9 mouse cellular contexts compared by ENCODE assay signal in genomic region chr8:83895894-83896293, GRCm38 (mm10). TPM values are rescaled to one million over a fixed set of nuclear protein-coding genes. Genes with fewer than 3 reads are reported as not detected.
DNase-seq lines count a peak whose midpoint lies in the region; ATAC-seq and TF ChIP-seq lines count a peak whose summit lies in the region.
"Had no signal": no experiment of that assay in that cellular context is flagged by ENCODE, and none has a peak within 500 bp of the region (broad histone marks: within the 10 kb centered on the region; RNA-seq: fewer than 3 reads in every experiment).

No protein-coding gene starts in this region.

- H3K4me3 ChIP-seq in gastrocnemius, adult 2 months = no peak overlapping the region
- no peak overlapping the region for H3K4me3 ChIP-seq in thymus, adult 2 months (ENCODE audit: control insufficient read depth, insufficient read depth, low read length)
- H3K4me3 ChIP-seq in cortical plate, adult 2 months (ENCODE audit: insufficient read depth, low read length) = no peak overlapping the region
- H3K4me3 ChIP-seq in limb, embryonic 14.5 days (replicated peaks; ENCODE audit: low read length) = no peak overlapping the region
- H3K4me3 ChIP-seq in forebrain, embryonic 11.5 days (ENCODE audit: low read depth, low read length) = no peak overlapping the region
- H3K4me3 ChIP-seq: limb, embryonic 15.5 days had no signal

- DNase-seq in gastrocnemius, adult 2 months = peak; percentile 45
- no peak for DNase-seq in gastrocnemius, postnatal 4 days (ENCODE audit: low spot score in 2 of 2)
- peak; percentile 44 for DNase-seq in thymus, adult 2 months
- DNase-seq in thymus, adult 18-20 months = no peak
- DNase-seq in limb, embryonic 14.5 days (ENCODE audit: low spot score) = peak; percentile 65
- peak; percentile 78 for DNase-seq in splenic B cell, adult 2 months (ENCODE audit: low read depth, low spot score)
- DNase-seq in forebrain, embryonic 11.5 days (ENCODE audit: low spot score) = no peak

- H3K27me3 ChIP-seq in thymus, adult 2 months (ENCODE audit: control insufficient read depth, insufficient read depth, low read length) = no peaks in the 10 kb centered on the region
- no peaks in the 10 kb centered on the region for H3K27me3 ChIP-seq in limb, embryonic 14.5 days (ENCODE audit: control insufficient read depth, insufficient read depth, low read length)
- no peaks in the 10 kb centered on the region for H3K27me3 ChIP-seq in splenic B cell, adult 2 months (ENCODE audit: control insufficient read depth, insufficient read depth, low read length, poor library complexity, severe bottlenecking)
- H3K27me3 ChIP-seq in forebrain, embryonic 11.5 days (ENCODE audit: control insufficient read depth, insufficient read depth, low read length) = peaks cover 6% of the 10 kb centered on the region; the same call in 1 of the 2 replicates

- no peaks in the 10 kb centered on the region for H3K9me3 ChIP-seq in limb, embryonic 14.5 days (ENCODE audit: control insufficient read depth, low read length)
- H3K9me3 ChIP-seq in forebrain, embryonic 11.5 days (ENCODE audit: control insufficient read depth, low read length) = no peaks in the 10 kb centered on the region
- H3K9me3 ChIP-seq: limb, embryonic 15.5 days had no signal

- H3K4me2 ChIP-seq in limb, embryonic 14.5 days (replicated peaks; ENCODE audit: low read depth, low read length, severe bottlenecking) = no peak overlapping the region
- no peak overlapping the region for H3K4me2 ChIP-seq in forebrain, embryonic 11.5 days (ENCODE audit: low read depth, low read length, severe bottlenecking)
- H3K4me2 ChIP-seq: limb, embryonic 15.5 days had no signal

- H3K36me3 ChIP-seq in thymus, adult 2 months (ENCODE audit: control insufficient read depth, insufficient read depth, low read length) = no peaks in the 10 kb centered on the region
- no peaks in the 10 kb centered on the region for H3K36me3 ChIP-seq in limb, embryonic 14.5 days (ENCODE audit: control insufficient read depth, insufficient read depth, low read length)
- H3K36me3 ChIP-seq in splenic B cell, adult 2 months (ENCODE audit: control insufficient read depth, insufficient read depth, low read length, poor library complexity, severe bottlenecking) = no peaks in the 10 kb centered on the region
- H3K36me3 ChIP-seq in forebrain, embryonic 11.5 days (ENCODE audit: control insufficient read depth, insufficient read depth, low read length) = no peaks in the 10 kb centered on the region
- H3K36me3 ChIP-seq: limb, embryonic 15.5 days had no signal

- no peak for TF ChIP-seq POLR2A in thymus, adult 2 months (IDR thresholded peaks at IDR 0.05; ENCODE audit: control insufficient read depth, extremely low read depth, insufficient read depth, low read length, poor library complexity)
- TF ChIP-seq POLR2A in cortical plate, adult 2 months (IDR thresholded peaks at IDR 0.05; ENCODE audit: extremely low read depth, insufficient read depth, low read length) = no peak
- no peak for TF ChIP-seq POLR2A in limb, embryonic 14.5 days (IDR thresholded peaks at IDR 0.05; ENCODE audit: borderline replicate concordance, extremely low read depth, insufficient read depth, insufficient read length)

- no peak for ATAC-seq in limb, embryonic 14.5 days (ENCODE audit: low FRiP score, low read depth)
- no peak for ATAC-seq in forebrain, embryonic 11.5 days (replicated peaks; ENCODE audit: low FRiP score)

- no peak overlapping the region for H3K9ac ChIP-seq in limb, embryonic 14.5 days (ENCODE audit: low read depth, low read length, severe bottlenecking)
- H3K9ac ChIP-seq in forebrain, embryonic 11.5 days (ENCODE audit: low read length) = no peak overlapping the region
- H3K9ac ChIP-seq: limb, embryonic 15.5 days had no signal

- H3K27ac ChIP-seq in gastrocnemius, adult 2 months = no peak overlapping the region
- H3K27ac ChIP-seq in thymus, adult 2 months (ENCODE audit: control insufficient read depth, insufficient read depth, low read length) = no peak overlapping the region
- no peak overlapping the region for H3K27ac ChIP-seq in cortical plate, adult 2 months (ENCODE audit: insufficient read depth, low read length)
- no peak overlapping the region for H3K27ac ChIP-seq in limb, embryonic 14.5 days (replicated peaks; ENCODE audit: low read depth, low read length)
- no peak overlapping the region for H3K27ac ChIP-seq in forebrain, embryonic 11.5 days (ENCODE audit: low read depth, low read length)
- H3K27ac ChIP-seq: limb, embryonic 15.5 days had no signal

- intact Hi-C loops in gastrocnemius, adult 2 months (cut with DNase I) = loop anchor here (1.0 to 2.0 kb wide), 2 partner anchors 113 to 233 kb away; no protein-coding TSS in a partner anchor

- TF ChIP-seq CTCF in gastrocnemius, adult 2 months (IDR thresholded peaks at IDR 0.05) = peak; percentile 93
- peak; percentile 53; the same call in 1 of the 2 replicates for TF ChIP-seq CTCF in thymus, adult 2 months (IDR thresholded peaks at IDR 0.05; ENCODE audit: borderline replicate concordance, control insufficient read depth, extremely low read depth, insufficient read depth, low read length, poor library complexity)
- TF ChIP-seq CTCF in cortical plate, adult 2 months (IDR thresholded peaks at IDR 0.05; ENCODE audit: extremely low read depth, insufficient read depth, low read length) = peak; percentile 94

- WGBS in thymus, adult 2 months = 3% methylated on average over 5 of the region's 5 CpGs
- WGBS in limb, embryonic 14.5 days = 11% methylated on average over 5 of the region's 5 CpGs
- 3% methylated on average over 5 of the region's 5 CpGs for WGBS in forebrain, embryonic 11.5 days

- H3K4me1 ChIP-seq in thymus, adult 2 months (replicated peaks; ENCODE audit: control insufficient read depth, insufficient read depth, low read length) = peaks cover 5% of the 10 kb centered on the region
- H3K4me1 ChIP-seq in cortical plate, adult 2 months (ENCODE audit: control insufficient read depth, insufficient read depth, low read length) = 0 out of 2 replicates have a peak, but pooled peaks cover 2% of the 10 kb centered on the region
- H3K4me1 ChIP-seq in limb, embryonic 14.5 days (ENCODE audit: control insufficient read depth, insufficient read depth, low read length) = peaks cover 17% of the 10 kb centered on the region
- peaks cover 5% of the 10 kb centered on the region; the same call in 1 of the 2 replicates for H3K4me1 ChIP-seq in forebrain, embryonic 11.5 days (replicated peaks; ENCODE audit: control insufficient read depth, insufficient read depth, low read length)

RNA-seq across cellular contexts. Expression of gene Adgrl1, which starts 4.0 kb away (rescaled TPM):
- total RNA-seq in gastrocnemius, adult 2 months (2021) = 10 to 100 TPM; 14.7 to 22.5 TPM
- total RNA-seq in gastrocnemius, postnatal 4 days (2021) = 10 to 100 TPM; 33.6 to 37.6 TPM
- 170 and 184 TPM in 2 replicates for polyA plus RNA-seq in thymus, adult 2 months (2012; rRNA removed)
- 236 and 241 TPM in 2 replicates for polyA plus RNA-seq in cortical plate, adult 2 months (2012; rRNA removed)
- 123 and 177 TPM in 2 replicates for polyA plus RNA-seq in limb, embryonic 14.5 days (2012; rRNA removed)
- polyA plus RNA-seq in limb, embryonic 14.5 days (2014; fragmentation: Nextera tagmentation; extraction: Ambion mirVana) = 38.5 and 45.3 TPM in 2 replicates
- polyA plus RNA-seq in forebrain, embryonic 11.5 days (2014; fragmentation: Nextera tagmentation; extraction: Ambion mirVana) = 24.5 and 27.8 TPM in 2 replicates

RNA-seq across cellular contexts. Expression of gene Gm10644, which starts 59.1 kb away (rescaled TPM):
- under 1 TPM; 0.64 to 0.84 TPM for total RNA-seq in gastrocnemius, adult 2 months (2021)
- under 1 TPM; 0.22 to 0.23 TPM for total RNA-seq in gastrocnemius, postnatal 4 days (2021)
- 0.75 and 1.1 TPM in 2 replicates for polyA plus RNA-seq in thymus, adult 2 months (2012; rRNA removed)
- polyA plus RNA-seq in cortical plate, adult 2 months (2012; rRNA removed) = 0.52 and 0.62 TPM in 2 replicates
- 0.63 and 0.69 TPM in 2 replicates for polyA plus RNA-seq in limb, embryonic 14.5 days (2012; rRNA removed)
- 0.48 and 0.53 TPM in 2 replicates for polyA plus RNA-seq in limb, embryonic 14.5 days (2014; fragmentation: Nextera tagmentation; extraction: Ambion mirVana)
- polyA plus RNA-seq in forebrain, embryonic 11.5 days (2014; fragmentation: Nextera tagmentation; extraction: Ambion mirVana) = 0.92 and 1.2 TPM in 2 replicates

RNA-seq across cellular contexts. Expression of gene Asf1b, which starts 59.4 kb away (rescaled TPM):
- total RNA-seq in gastrocnemius, adult 2 months (2021) = under 1 TPM; 0.23 to 0.42 TPM
- 10 to 100 TPM; 14.9 to 17.2 TPM for total RNA-seq in gastrocnemius, postnatal 4 days (2021)
- 170 and 243 TPM in 2 replicates for polyA plus RNA-seq in thymus, adult 2 months (2012; rRNA removed)
- 1.2 and 1.4 TPM in 2 replicates for polyA plus RNA-seq in cortical plate, adult 2 months (2012; rRNA removed)
- polyA plus RNA-seq in limb, embryonic 14.5 days (2012; rRNA removed) = 70.4 and 76.2 TPM in 2 replicates
- polyA plus RNA-seq in limb, embryonic 14.5 days (2014; fragmentation: Nextera tagmentation; extraction: Ambion mirVana) = 56.0 and 61.2 TPM in 2 replicates
- 92.7 and 94.0 TPM in 2 replicates for polyA plus RNA-seq in forebrain, embryonic 11.5 days (2014; fragmentation: Nextera tagmentation; extraction: Ambion mirVana)

Comparison
In these comparisons a context has a peak if more than half of its experiments do, and no peak if none do; other contexts are left out.
1. DNase-seq: peak in gastrocnemius, adult 2 months (single experiment), thymus, adult 2 months (single experiment), limb, embryonic 14.5 days (single experiment) and splenic B cell, adult 2 months (single experiment); none in gastrocnemius, postnatal 4 days (0 of 2), thymus, adult 18-20 months (0 of 2) and forebrain, embryonic 11.5 days (single experiment).
2. RNA of gene Asf1b, which starts 59.4 kb away (polyA plus RNA-seq): 170 to 243 TPM in thymus, adult 2 months, 92.7 to 94.0 TPM in forebrain, embryonic 11.5 days and 56.0 to 76.2 TPM in limb, embryonic 14.5 days; 1.2 to 1.4 TPM in cortical plate, adult 2 months; every median in the first group is over 10 times any median in the second.
3. Peak in every context shown above with its lines, with median percentiles within 50 percentile points of each other: CTCF ChIP-seq.